Mouse (Mus musculus) c-Kit-negative CD71-positive TER-119-positive erythroid progenitor cells, embryonic 14.5 days (primary cell): Measurements from ENCODE around the gene Arhgap29.
A peak's percentile ranks its signal among the peaks of the same experiment; 100 is the strongest.

ENCODE experiments used
- DNase-seq: peaks from one replicate; pipeline ENCODE4 v3.0.0-alpha.2; 2013; ENCODE audit warnings: low read depth, low spot score

The Arhgap29 gene

DNA sequence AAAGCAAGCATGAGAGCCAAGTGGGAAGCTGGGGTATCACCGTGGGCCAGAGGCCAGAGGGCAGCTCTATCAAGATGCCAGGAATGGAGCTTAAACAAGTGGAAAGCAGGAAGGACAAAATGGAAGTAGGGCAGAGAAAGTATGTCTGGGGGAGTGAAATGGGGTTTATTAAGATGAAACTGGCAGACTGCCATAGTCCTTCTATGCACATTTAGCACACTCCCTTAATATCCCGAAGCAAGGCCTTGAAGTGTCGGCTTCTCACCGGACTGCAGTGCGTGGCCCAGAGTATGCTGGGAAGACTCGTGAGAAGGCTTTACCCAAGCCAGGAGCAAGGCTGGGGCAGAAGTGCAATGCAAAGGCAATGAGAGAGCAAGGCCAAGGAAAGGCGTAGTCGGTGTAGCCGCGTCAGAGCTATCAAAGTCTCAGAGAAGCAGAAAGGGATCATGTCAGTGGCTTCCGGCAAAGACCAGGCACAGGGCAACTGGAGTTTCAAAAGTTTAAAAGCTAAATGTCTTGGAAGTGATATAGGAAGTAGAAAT lies 11.1 kb upstream of the Arhgap29 start:
- DNase-seq = no peak

GRCm38 (mm10) chr3:121945957-121946356 lies 6.4 kb upstream of the Arhgap29 start:
- DNase-seq = no peak

GRCm38 (mm10) chr3:121946765-121947164 lies 5.6 kb upstream of the Arhgap29 start:
- no peak for DNase-seq

- no peak for DNase-seq
Observed at GRCm38 (mm10) chr3:121950139-121950538, 2.2 kb upstream of the Arhgap29 start.

DNA sequence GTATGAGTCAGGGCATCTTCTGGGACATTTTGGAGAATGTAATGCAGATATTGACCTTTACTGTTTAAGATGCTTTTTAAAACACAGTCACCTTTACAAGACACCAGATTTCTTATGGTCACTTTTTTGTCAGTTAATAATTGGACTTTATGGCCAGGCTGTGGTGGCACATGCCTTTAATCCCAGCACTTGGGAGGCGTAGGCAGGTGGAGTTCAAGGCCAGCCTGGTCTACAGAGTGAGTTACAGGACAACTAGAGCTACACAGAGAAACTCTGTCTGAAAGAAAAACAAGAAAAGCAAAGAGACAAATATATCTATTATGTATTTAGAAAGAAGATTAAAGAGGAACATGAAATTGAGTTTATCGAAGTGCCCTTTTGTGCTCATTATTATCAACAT lies 1.2 kb upstream of the Arhgap29 start:
- DNase-seq = no peak

- peak; percentile 24 for DNase-seq
Observed at GRCm38 (mm10) chr3:121953049-121953432, 700 bp downstream of the Arhgap29 start.

- no peak for DNase-seq
Observed at GRCm38 (mm10) chr3:121953433-121954161, 1.3 kb downstream of the Arhgap29 start.

GRCm38 (mm10) chr3:121954421-121954820 lies 2.1 kb downstream of the Arhgap29 start:
- DNase-seq = no peak

DNA sequence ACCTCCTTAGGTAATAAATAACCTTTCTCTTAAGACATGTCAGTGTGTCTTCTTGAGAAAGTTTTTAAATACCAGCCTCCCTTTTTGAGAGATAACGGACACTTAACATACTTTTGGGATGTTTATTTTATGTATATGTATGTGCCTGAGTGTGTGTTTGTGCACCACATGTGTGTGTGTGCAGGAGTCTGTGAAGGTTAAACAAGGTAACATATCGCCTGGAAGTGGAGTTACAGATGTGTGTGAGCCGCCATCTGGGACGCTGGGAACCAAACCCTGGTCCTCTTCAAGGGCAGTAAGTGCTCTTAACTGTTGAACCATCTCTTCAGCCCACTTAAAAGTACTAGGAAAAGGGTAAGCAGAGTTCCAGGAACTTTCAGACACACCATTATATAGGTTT lies 3.2 kb downstream of the Arhgap29 start:
- no peak for DNase-seq

DNA sequence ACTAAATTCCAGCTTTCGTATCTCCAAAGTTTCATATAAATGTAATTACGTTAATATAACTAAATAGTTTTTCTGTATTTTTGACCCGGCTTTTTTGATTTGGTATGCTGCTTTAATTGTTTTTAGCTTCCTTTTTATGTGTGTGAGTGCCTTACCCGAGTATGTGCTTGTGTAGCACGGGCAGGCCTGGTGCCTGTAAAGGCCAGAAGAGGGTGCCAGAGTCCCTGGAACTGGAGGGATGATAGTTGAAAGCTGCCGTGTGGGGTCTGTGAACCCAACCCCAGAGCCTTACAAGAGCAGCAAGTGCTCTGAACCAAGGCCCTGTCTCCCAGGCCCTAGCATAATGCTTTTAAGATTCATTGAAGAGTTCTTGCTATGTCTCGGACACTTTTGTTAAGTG lies 4.4 kb downstream of the Arhgap29 start:
- no peak for DNase-seq

GRCm38 (mm10) chr3:121957606-121958344 lies 5.4 kb downstream of the Arhgap29 start:
- DNase-seq = no peak

DNA sequence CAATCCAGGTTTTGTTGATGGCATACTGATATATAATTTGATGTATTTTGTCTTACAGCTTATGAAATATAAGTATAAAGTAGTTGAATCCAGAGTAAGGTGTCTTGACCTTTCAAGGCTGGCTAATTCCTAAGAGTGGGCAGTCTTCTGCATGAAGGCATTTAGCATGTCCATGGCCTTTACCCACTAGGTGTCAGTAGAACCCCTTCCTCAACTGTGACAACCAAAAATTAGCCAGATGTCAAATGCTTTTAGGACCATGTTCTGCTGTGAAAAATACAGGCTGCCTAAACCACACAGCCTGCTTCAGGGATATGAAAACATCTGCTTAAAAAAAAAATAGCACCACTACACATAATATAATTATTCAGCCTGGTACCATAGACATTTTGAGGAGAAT lies 11.8 kb downstream of the Arhgap29 start:
- no peak for DNase-seq

- peak; percentile 76 for DNase-seq
Observed at GRCm38 (mm10) chr3:121967681-121968476, 15.5 kb downstream of the Arhgap29 start.

DNA sequence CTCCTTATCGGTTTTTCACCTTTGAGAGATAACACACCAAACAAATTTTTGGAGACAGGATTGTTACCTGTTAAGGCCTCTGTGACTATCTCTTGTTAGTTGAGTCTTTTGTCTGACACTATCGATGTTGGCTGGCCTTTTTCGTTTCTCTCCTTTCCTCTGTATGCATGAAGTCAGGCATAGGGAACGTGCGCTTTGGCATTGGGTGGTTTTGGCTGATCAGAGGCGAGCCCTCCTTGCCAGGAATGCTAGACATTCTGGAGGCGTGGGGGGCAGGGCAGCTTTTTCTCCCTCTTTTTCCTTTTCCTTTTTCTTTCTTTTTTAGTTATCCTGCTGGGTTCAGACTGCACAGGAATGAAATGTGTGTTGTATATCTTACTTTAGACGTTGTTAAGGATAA lies 16.3 kb downstream of the Arhgap29 start:
- DNase-seq = no peak

GRCm38 (mm10) chr3:121969451-121969850 lies 17.1 kb downstream of the Arhgap29 start:
- no peak for DNase-seq

GRCm38 (mm10) chr3:121973761-121974160 lies 21.4 kb downstream of the Arhgap29 start:
- no peak for DNase-seq

DNA sequence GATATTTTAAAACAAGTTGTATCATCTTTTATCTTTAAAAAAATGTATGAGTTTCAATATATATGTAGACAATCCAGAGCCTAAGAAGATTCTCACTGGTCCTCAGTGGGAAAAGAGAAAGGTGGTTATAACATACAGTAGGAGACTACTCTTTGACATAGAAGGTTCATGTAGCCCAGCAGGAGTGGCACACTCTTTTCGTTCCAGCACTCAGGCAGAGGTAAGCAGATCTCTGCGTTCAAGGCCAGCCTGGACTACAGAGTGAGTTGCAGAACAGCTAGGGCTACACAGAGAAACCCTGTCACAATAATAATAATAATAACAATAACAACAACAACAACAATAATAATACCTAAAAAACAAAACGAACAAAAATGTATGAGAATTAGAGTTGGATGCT lies 23.0 kb downstream of the Arhgap29 start:
- DNase-seq = no peak

DNA sequence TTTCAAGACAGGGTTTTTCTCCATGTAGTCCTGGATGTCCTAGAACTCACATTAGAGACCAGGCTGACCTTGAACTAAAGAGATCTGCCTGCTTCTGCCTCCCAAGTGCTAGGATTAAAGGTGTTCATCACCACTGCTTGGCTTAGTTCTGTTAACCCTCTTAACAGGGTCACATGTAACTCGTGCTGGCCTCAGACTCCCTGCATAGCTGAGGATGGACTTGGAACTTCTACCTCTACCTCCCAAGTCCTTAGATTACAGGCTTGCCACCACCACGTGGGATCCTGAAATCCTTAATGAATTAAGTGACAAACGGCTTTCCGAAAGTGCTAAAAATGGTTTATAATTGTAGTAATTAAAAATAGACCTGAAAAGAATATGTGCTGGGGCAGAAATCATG lies 29.0 kb downstream of the Arhgap29 start:
- no peak for DNase-seq

GRCm38 (mm10) chr3:121982450-121982849 lies 30.1 kb downstream of the Arhgap29 start:
- no peak for DNase-seq

DNA sequence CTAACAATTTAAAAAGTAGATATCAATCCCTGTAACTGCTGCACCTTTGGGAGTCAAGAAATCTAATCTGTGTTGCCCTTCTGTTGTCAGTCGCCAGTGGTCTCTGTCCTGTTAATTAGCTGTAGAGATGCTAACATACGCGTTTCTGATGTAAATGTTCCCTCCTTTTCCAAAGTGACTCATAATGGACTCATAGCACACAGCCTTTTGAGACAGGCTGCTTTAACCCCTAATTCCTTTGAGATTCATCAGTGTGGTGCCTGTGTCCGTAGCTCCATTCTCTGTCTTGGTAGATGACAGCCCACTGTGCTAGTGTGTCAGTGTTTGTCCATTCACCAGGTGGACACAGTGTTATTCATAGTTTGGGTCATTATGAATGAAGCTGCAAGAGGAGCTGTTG lies 42.8 kb downstream of the Arhgap29 start:
- no peak for DNase-seq

DNA sequence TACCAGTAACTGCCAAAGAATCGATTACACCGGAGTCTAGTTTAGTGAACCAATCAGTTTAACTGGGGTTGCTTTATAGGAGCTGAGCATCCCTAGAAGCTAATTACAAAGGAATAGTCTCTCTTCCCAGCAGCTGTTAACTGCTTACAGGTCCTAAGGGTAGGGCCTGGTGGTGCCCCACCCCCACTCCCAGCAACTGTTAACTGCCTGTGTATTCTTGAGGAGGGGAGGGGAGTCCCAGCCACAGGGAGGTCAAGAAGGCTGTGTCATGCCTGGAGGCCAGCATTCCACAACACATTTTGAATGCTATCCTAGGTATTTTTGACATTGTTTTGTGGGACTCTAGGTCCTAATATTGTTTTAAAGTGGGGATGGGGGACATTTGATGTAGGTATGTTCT lies 47.6 kb downstream of the Arhgap29 start:
- no peak for DNase-seq

DNA sequence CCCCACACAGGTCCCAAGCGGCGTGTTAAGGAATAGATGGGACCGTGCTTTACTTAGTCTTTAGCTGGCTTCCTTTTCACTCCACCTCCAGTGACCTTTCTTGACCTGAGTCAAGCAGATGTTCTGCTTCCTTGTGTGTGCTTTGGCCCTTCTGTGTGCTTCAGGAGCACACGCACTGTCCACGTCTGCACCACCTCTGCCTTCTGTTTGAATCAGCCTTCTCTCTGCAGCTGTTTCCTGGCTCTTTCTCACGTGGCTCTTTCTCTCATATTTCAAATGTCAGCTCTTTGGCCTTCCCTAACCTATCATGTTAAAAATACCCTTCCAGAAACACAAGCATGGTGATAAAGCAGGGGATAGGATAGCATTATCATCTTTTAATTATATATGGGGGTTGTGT lies 49.2 kb downstream of the Arhgap29 start:
- DNase-seq = no peak
